Mouse (Mus musculus) cerebellum, postnatal 10 days (tissue): ENCODE results near the gene Arhgdia.
"Not testable (repeated sequence)": the region's sequence is repeated elsewhere in the genome, so short reads cannot be mapped to it uniquely, and the experiment has no call there.

Source experiments
- DNase-seq, 2 experiments: peaks; one replicate each; pipeline ENCODE4 v3.0.0; 2021; ENCODE audit warnings: mixed read lengths in 2 of 2

Arhgdia gene

DNA sequence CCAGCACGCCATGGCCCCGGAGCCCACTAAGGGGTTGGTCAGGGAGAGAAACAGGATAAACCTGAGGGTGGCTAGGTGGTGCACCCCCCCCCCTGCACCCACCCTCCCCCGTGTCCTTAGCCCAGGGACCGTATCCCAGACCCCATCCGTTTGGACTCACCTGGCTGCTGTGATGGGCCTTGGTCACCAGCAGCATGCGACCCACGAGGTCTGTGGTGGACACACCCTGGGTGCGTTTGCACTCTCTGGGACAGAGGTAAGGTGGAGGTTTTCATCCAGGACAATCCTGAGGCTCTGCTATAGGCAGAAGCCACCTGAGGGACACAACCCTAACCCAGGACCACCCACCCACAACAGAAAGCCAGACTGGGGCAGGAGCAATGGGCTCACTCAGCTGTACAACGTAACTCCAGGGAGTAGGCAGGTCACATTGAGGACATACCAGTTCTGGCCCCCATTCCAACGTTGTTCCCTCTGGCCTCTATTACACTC, 32.1 kb upstream of the Arhgdia start:
- peak in 1 of 2 experiments; percentile 27 for DNase-seq

DNA sequence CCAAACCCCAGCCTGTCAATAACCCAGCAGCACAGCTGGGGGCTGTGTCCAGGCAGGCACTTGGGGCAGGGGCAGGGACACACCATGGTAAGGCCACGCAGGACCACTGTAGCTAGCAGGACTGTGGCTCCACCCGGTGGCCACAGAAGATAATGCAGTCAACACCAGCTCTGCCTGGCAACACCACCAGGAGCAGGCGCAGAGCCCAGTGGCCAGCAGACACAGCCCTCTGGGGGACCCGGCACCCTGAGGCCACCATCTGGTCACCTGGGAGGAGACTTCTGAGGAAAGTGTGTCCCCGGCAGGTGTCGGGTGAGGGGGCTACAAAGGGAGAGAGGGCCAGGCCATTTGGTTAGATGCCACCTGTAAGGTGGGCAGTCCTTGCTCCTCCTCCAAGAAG, 31.3 kb upstream of the Arhgdia start:
- DNase-seq: peak; percentile 96 to 97

DNA sequence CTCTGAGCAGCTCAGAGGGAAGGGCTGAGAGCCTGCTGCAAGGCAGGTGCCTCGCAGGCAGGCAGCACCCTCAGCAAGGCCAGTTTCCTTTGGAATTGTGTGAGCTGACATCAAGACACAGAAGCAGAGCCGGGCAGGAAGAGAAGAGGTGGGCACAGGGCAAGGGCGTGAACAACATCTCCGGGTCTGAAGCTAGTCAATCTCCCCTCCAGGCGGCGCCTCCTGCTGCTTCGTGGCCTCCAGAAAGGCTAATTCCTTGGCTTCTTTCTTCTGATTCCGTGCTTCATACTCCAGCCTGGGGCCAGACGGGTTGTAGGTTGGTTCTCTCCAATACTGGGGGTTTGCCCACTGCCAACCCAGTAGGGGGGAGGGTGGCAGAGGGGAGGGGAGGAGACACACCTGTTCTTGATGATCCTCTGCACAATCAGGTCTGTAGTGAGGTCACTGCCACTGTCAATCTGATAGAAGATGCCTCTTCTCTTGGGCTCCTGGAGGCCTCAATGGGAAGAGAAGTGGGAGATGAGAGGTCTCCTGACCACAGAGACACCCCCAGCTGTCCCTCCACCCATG, 29.1 kb upstream of the Arhgdia start:
- peak in 1 of 2 experiments; percentile 21 for DNase-seq

DNA sequence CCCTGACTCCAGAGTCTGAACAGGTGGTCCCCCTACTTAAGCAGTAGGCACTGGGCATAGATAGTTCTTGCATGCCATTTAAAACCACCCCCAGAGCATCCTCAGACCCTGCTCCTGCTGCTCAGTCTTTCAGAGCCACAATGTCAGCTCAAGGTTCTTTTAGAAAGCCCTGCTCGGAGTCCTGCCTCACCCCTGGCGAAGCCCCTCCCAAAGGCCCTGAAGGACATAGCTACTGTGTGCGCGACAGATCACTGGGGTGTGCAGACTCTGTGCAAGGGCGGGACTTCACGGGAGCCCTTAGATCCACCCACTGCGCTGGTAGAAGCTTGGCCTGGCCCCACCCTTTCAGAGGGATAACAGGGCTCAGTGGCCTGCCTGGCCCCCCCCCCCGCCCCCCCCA, 27.8 kb upstream of the Arhgdia start:
- no peak for DNase-seq

DNA sequence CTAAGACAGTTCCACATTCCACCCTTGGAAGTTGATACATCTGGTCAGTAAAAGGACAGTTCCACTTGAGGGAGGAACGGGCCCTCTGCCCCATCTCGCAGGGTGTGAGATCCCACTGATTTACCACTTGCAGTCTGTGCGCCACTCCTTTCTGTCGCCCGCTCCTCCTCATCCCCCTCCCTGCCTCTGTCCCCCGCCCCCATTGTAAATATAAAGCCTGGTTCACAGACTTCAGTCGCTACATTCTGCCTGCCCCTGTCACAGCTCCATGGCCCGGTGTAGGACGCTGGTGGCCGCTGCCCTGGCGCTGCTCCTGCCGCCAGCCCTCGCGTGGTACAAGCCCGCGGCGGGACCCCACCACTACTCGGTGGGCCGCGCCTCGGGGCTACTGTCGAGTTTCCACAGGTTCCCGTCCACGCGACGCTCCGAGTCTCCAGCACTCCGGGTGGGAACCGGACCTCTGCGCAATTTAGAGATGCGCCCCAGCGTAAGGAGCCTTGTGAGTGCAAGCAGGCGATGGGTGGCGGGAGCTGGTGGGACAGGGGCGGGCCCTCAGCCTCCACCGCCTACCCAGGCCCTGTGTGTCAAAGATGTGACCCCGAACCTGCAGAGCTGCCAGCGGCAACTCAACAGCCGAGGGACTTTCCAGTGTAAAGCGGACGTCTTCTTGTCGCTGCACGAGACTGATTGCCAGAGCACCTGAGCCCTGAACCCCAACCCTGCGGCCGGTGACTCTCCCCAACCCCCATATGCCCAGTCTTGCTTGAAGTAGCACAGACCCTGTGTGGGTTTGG, 27.0 kb upstream of the Arhgdia start, which contains the start of gene Npb:
TSS of gene Npb (plus strand) at position 237 of the 794 bp plus-strand sequence.
- peak in 1 of 2 experiments; percentile 30 for DNase-seq

DNA sequence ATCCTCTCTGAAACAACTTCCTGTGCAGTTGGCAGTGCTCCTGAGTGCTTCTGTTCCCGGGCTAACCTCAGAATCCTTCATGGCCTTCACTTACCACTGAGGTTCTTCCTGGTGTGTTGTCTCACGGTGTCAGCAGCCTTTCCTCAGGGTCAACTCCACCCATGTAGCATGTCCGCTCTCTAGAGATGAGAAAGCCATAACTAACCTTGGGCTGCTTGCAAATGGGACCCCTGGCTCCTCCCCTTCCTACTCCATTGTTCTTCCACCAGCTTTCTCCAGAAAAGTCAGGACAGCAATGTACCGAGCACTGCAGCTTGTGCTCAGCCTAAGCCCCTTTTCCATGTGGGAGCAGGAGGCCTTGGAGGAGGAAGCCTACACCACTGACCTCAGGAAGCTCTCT, 25.3 kb upstream of the Arhgdia start:
- no peak for DNase-seq

DNA sequence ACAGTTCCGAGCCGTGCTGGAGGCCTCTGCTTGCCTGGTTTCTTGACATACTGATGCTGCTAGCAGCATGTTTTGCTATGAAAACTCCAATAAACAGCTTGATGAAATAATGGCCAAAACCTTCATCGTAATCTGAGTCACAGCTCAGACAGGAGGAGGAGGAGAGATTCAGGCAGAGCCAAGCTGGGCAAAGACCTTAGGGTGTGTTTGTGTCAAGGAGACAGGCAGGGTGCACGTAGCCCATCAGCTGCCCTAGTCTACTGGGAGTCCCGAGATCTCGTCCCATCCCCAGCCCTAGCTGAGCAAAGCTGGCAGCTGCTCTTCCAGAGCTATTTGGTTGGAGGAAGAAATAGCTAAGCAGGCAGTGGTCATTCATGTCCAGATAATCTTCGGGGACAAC, 24.2 kb upstream of the Arhgdia start:
- no peak for DNase-seq

DNA sequence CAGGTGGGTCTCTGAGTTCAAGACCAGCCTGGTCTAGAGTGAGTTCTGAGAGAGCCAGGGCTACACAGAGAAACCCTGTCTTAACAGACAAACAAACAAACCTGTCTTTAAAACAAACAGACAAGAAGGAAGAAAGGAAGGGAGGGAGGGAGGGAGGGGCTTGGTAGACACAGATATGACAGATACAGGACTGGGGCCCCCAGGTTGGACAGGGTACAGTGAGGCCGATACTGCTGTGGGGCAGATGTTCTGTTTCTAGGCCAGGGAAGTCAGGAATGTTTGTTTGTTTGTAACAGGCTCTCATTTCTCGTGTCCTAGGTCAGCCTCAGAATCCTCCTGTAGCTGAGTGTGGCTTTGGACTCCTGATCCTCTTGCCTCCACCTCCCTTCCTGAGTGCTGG, 22.1 kb upstream of the Arhgdia start:
- DNase-seq: no peak

DNA sequence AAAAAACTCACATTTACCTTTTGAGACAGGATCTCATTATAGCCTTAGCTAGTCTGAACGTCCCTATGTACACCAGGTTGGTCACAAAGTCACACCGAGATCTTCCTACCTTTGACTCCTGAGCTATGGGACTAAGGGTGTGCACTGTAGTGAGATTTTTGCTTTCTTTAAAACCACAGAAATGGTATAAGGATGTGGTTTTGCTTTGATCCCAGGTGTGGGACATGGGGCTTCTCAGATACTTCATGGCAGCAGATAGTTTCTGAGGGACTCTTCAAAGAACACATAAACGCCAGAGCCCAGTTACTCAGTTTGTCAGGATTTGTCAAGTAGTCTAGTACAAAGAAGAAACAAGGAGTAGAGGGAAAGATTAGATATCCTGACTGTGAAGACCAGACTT, 19.3 kb upstream of the Arhgdia start:
- DNase-seq: no peak

DNA sequence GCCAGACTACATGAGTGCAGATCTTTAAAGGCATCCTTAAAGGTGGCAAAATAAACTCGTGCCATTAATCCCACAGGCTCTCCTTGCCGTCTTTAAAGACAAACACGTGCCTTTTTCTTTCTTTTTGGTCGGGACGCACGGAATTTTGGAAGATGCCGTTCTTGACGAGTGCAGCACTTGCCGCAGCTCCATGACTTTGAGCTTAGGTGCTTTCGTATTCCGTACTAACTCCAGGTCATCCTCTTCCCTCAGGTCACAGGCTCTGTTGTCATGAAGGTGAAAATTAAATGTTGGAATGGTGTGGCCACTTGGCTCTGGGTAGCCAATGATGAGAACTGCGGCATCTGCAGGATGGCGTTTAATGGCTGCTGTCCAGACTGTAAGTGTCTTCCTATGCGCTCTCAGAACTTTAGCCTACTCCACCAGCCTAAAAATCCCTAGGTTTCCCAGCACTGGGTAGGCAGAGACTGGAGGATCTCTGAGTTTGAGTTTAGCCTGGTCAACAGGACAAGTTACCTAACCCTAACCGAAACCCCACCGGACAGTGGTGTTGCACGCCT, 17.6 kb upstream of the Arhgdia start:
- DNase-seq: no peak

DNA sequence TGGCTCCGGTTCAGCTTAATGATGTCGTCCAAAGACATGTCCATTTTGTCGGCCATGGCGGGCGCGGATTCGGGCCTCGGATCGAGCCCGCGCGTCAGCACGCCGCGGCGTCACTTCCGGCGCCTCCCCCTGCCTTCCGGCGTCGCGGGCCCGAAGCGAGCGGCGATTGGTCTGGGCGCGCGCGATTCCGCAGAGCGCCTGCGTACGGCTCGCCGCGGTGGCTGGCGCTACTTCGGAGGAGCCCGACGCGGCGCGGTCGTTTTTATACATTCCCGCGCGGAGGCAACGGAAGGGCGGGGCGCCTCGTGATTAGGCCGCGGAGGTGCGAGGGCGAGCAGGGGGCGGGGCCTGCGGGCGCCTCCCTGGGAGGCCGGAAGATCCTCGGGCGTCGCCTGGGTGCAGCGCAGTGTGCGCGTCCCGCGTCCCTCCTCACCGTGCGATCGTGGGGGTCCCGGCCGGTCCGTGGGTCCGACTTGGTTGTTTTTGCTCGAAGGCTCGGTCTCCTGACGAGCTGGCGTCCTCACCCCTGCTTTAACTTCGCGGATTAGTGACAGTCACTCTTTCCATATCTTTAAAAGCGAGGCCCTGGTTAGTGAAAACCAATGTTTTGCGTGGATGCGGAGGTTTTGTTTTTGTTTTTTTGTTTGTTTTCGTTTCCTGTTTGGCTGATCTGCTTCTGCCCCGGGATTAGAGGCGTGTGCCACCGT, 17.0 kb upstream of the Arhgdia start, which contains the start of the genes Alyref and Anapc11:
TSS of gene Alyref (minus strand) at position 83 of the 707 bp plus-strand sequence.
TSS of gene Anapc11 (plus strand) at position 139 of the 707 bp plus-strand sequence.
- peak; percentile 96 to 97 for DNase-seq

DNA sequence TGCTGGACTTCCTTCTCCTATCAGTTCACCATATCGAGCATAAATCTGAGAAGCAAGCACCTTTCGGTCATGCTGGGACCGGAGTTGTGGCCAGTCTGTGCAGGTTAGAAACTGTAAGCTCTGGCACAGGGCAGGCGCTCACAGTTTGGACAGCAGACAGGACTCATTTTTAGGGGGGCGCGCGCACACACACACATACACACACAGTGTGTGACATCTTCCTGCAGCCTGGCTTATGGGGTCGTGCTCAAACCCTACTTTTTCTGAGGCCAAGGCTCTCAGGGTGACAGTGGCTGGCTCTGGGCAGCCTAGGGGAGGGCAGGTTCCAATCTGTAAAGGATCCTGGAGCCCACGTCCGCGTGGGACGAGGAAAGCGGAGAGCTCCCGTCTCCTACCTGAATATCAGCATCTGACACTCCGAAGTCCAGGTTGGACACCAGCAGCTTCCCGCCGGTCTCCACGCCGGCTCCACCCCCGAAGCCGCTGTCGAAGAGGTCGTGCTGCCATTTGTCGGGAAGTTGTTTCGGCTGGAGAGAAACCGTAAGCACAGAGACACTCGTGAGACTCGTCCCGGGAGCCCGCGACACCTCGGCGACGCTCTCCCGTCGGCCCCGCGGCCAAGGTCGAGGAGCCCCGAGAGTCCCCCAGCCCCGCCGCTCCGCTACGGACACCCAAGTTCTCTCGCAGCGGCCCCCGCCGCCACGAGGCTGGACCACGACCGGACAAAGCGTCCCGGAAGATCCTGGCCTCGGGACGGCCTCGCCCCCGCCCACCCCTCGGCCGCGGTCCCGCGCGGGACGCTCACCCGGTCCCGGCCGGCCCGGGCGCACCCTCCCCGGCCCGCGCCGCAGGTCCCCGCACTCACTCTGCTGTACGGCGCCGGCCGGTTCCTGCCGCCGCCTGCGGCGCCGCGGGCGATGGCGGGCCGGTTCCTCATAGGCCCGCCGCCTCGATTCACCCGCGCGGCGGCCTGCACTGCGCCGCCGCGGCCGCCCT, 16.1 kb upstream of the Arhgdia start:
- DNase-seq: peak; percentile 35 to 44

DNA sequence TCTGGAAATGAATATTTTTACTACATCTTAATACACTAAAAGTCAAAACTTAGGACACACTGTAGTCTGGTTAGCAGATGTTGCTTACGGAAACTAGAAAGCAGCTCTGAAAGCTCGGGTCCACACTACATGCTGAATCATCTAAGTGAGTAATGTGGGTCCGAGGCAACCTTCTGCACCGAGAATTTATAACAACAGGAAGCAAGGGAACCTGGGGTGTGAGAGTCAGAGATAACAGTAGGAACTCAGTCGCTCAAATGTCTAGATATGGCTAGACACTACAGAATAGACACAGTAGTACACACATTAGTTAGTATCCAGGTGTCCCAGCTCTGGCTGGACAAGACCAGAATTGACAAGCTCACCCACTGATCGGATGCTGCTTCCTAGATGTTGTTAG, 7.1 kb upstream of the Arhgdia start:
- no peak for DNase-seq

DNA sequence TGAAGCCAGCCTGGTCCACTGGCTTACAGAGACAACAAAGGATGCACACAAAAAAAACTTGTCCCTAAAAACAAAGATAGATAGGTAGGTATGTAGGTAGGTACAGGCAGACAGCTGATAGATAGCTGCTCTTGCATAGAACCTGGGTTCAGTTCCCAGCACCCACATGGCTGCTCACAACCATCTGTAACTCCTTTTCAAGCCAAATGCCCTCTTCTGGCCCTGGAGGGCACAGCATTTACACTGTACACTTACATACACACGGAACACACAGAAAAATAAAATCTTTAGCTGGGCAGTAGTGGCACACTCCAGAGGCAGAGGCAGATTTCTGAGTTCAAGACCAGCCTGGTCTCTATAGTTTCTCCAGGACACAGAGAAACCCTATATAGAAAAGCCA, 2.5 kb upstream of the Arhgdia start:
- no peak for DNase-seq

DNA sequence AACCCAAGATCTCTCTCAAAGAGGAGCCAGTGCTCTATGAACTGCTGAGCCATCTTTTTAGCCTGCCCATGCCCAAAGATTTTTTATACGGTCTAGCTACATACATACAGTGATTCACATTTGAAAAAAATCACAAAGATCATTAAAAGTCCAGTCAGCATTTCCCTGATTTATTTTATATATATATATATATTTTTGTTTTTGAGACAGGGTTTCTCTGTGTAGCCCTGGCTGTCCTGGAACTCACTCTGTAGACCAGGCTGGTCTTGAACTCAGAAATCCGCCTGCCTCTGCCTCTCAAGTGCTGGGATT, 1.5 kb upstream of the Arhgdia start:
- not testable (repeated sequence) for DNase-seq

DNA sequence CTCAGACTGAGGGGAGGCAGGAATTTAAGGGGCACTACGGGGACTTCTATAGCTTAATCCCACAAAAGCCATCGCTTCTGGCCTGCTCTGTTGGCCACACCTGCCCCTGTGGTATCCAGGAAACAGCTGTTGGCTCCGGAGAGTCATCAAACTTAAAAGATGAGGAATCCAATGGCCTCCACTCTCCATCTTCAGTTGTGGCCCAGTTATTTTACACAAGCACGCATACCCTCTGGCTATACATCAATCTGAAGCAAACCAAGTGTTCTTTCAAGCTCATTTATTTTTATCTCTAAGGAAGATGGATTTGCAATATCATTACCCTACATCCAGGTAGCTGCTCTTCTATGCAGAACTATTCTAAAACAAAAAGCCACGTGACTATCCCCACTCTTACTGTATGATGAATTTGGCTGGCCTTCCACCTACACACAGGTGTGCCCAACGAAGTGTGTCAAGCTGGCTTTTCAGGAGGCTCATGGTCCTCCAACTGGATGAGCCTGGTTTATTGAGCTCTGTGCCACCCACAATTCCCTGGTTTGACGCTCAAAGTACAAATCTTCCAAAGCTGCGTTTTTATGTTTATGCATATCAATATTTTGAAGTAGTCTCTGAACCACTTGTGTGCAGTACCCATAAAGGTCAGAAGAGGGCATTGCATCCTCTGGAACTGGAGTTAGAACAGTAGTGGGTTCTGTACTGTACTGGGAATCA, 1.0 kb upstream of the Arhgdia start:
- DNase-seq: peak; percentile 60 to 67

DNA sequence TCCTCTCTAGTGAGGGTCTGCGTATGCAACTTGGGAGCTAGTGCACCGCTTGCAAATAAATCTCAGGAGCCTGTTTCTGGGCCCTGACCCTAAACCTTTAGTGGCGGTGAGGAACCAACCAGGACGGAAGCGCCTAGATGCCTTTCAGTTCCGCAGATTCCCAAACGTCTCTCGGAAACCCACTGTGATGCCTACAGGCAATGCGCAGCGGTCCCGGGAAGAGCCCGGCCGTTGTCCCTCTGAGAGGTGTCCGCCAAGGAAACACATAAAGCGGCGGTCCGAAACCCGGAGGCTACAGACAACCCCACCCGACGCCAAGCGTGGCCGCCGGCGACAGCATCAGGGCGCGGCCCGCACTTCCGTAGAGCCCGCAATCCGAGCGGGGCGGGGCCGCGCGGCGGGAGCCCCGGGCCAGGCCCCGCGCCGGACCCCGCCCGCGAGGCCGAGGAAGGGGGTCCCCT, 523 bp downstream of the Arhgdia start:
- DNase-seq: peak; percentile 56 to 61

DNA sequence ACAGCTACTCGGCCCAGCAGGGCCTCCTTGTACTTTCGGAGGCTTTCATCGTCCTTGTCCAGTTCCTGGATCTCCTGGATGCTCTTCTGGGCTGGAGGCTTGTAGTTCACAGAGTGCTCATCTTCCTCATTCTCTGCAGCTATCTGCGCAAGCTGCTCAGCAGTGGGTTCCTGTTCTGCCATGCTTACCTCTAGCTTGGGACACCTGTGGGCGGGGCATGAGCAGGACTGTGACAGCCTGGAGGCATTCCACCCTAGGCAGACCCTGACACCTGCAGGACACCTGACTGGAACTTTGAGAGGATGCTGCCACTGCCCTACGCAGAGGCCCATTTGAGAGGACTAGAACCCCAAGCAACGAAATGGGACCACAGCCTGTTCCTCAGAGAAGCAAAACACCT, 1.2 kb downstream of the Arhgdia start:
- peak; percentile 36 to 38 for DNase-seq

DNA sequence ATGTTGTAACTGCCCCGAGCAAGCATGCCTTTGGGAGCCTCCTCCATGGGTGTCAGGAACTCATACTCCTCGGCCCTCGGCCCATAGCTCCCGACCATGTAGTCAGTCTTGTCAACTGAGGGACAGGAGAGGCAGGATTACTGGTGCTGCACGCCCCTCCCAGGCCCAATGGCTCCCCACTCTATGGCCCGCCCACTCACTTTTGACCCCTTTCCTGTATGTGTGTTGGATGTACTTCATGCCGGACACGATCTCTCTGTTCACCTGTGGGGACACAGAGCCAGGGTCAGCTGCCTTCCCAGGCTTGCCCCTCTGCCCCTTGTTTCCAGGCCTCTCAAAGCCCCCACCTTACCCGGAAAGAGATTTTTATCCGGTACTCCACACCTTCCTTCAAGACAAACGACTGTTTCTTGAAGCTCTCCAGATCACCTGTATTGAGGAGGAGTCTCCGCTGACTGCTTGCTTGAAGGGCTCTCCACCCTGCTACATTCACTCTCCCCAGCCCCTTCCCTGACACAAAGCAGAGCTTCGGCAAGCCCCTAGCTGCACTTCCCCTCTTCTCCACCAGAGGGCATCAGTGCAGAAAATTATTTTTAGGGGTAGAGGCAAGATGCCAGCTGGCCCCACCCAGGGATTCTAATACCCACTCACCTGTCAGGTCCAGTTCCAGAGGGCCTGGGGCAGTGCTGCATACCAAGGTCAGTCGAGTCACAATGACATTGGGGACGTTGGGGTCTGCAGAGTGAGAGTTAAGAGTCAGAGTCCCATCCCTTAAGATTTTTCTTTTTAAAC, 1.9 kb downstream of the Arhgdia start:
- peak; percentile 90 to 94 for DNase-seq

DNA sequence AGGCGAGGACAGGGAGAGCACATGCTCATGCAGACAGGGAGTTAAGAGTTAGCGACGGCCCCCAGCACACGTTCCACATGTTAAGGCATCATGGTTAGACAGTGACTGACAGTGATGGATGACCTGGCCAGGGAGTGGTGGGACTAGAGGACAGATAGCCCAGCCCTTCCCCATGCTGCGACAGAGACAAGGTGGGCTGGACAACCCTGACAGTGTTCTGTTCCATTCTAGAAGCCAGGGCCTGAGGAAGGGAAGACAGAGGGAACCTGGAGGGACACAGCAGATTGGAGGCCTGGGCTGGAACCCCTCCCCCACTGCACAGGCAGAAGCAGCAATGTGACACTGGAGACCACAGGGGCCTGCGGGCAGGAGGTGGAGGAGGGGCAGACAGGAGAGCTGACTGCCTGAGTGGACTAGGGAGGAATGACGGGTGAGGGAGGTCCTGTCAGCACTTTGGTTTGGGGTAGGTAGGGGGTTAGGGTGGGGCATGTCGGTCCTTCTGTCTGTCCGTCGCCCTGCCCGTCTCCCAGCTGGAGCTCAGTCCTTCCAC, 2.7 kb downstream of the Arhgdia start:
- DNase-seq: peak; percentile 35 to 45
